Mouse (Mus musculus) ES-E14 (cell line): ENCODE results near the gene Anapc5.

Experiments
- CHD2 ChIP-seq: IDR thresholded peaks from 2 replicates; pipeline ENCODE4 v1.6.1; 2014; ENCODE audit warnings: mild to moderate bottlenecking, low read depth, low read length, inconsistent platforms
- HCFC1 ChIP-seq: IDR thresholded peaks from 2 replicates; pipeline ENCODE4 v1.6.1; 2012; ENCODE audit warnings: low read length, inconsistent platforms, borderline replicate concordance; ENCODE audit not compliant: insufficient read depth
- MAFK ChIP-seq: IDR thresholded peaks from 2 replicates; pipeline ENCODE4 v1.6.1; 2014; ENCODE audit warnings: mild to moderate bottlenecking, low read depth, low read length, inconsistent platforms; ENCODE audit not compliant: insufficient read depth
- ZC3H11A ChIP-seq: IDR thresholded peaks from 2 replicates; pipeline ENCODE4 v1.6.1; 2012; ENCODE audit warnings: low read depth, mild to moderate bottlenecking, inconsistent platforms, low read length, borderline replicate concordance
- ZNF384 ChIP-seq: IDR thresholded peaks from 2 replicates; pipeline ENCODE4 v1.6.1; 2012; ENCODE audit warnings: low read depth, low read length, inconsistent platforms

DNA sequence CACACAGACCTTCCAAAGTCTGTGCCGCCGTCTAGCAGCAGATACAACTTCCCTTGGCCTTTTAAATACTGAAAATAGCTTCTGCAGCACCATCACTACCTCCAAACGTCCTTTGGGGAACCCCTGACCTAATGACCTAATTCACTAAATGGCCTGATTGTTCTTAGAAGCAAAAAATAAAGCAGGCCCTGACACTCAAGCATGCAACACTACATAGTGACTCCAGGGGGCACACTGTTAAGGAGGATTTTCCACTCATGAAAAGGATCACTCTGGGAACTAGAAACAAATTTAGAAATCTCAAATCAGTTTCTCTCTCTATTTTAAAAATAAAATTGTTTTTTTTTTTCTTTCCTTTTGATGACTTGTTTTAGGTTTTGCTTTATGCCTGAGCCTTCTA lies 15.6 kb downstream of the Anapc5 start:
- TF ChIP-seq HCFC1 (no peak), CHD2 (no peak), ZC3H11A (no peak), MAFK (no peak), ZNF384 (no peak)
